Mouse (Mus musculus): ENCODE measurements at regions not wholly inside any gene's neighbourhood (a gene's known extent, or its start where the extent isn't known, plus 50 kb on each side); places are given as distances from the start of the nearest gene placed in this dataset.

DNA sequence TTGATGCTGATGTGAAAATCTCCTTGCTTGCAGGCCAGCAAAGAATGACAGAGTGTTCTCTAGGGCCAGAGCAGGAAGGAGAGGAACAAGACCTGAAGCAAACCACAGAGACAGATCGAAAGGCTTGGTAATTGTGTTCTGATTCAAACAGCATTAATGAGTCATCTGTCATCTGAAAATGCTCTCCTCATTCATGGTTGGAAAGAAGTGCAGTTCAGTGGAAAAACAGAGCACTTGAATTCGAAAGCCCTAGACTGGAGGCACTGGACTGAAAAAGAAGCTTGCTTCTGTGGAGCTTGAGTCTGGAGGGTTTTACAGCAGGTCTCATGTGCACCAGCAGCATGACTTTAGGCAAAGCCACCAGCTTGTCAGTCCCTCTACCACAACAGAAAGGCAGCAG, 374.3 kb upstream of the B430305J03Rik start:
- TF ChIP-seq TBP (conservative IDR thresholded peaks at IDR 0.05; ENCODE audit: low read depth, low read length) (no peak), USF2 (conservative IDR thresholded peaks at IDR 0.05; ENCODE audit: low read depth, low read length) (no peak), ZKSCAN1 (IDR thresholded peaks at IDR 0.05; ENCODE audit: borderline replicate concordance, low read depth, low read length) (no peak), MEF2A (IDR thresholded peaks at IDR 0.05; ENCODE audit: borderline replicate concordance, low read depth, low read length) (no peak), POLR2AphosphoS2 (IDR thresholded peaks at IDR 0.05; ENCODE audit: low read depth, low read length) (no peak), UBTF (IDR thresholded peaks at IDR 0.05; ENCODE audit: low read depth, low read length) (no peak), NRF1 (IDR thresholded peaks at IDR 0.05; ENCODE audit: low read depth, low read length) (no peak), CHD2 (IDR thresholded peaks at IDR 0.05; ENCODE audit: low read length) (no peak), MXI1 (IDR thresholded peaks at IDR 0.05; ENCODE audit: low read depth, low read length) (no peak), BHLHE40 (IDR thresholded peaks at IDR 0.05; ENCODE audit: low read depth, low read length) (no peak), JUND (conservative IDR thresholded peaks at IDR 0.05; ENCODE audit: low read depth, low read length) (no peak), ETS1 (conservative IDR thresholded peaks at IDR 0.05; ENCODE audit: low read depth, low read length) (no peak), RAD21 (IDR thresholded peaks at IDR 0.05; ENCODE audit: low read depth, low read length) (no peak), SIN3A (IDR thresholded peaks at IDR 0.05; ENCODE audit: low read length) (no peak), RCOR1 (conservative IDR thresholded peaks at IDR 0.05; ENCODE audit: low read depth, low read length) (no peak)

DNA sequence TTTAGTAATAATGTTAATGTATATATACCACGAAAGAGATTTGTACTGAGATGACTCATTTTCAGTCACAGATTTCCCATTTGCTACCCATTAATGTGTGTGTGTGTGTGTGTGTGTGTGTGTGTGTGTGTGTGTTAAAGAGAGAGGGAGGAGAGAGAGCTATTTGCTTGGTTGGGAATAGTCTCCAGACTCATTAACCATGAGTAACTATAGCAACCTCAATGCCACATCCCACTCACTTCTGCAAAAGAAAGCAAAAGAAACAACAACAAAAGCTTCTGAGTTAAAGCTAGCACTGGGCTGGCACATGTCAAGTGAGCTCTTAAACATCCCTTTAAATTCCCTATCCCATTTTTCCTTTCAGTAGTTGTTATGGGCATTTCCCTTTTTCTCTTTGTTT, 372.8 kb upstream of the B430305J03Rik start:
- Histone ChIP-seq H3K4me3 (replicated peaks in 1 of 3; ENCODE audit: low read depth in 2 of 3, low read length in 2 of 3, poor library complexity in 1 of 3) (no peak overlapping the region), H3K36me3 (replicated peaks in 1 of 2; ENCODE audit: control insufficient read depth in 1 of 2, insufficient read depth in 1 of 2, low read length in 1 of 2) (no peaks in the 10 kb centered on the region), H3K9ac (ENCODE audit: insufficient read depth, low read depth) (no peak overlapping the region), H3K9me3 (replicated peaks; ENCODE audit: low read length) (peaks cover 23% of the 10 kb centered on the region), H3K27me3 (replicated peaks) (no peaks in the 10 kb centered on the region), H3K4me2 (ENCODE audit: insufficient read depth, low read depth, poor library complexity, severe bottlenecking) (no peak overlapping the region), H3K79me2 (replicated peaks; ENCODE audit: control insufficient read depth, extremely low read depth, insufficient read depth, poor library complexity, severe bottlenecking) (no peaks in the 10 kb centered on the region), H3K4me1 (ENCODE audit: control insufficient read depth in 1 of 2, insufficient read depth in 2 of 2) (no peaks in the 10 kb centered on the region), H3K27ac (ENCODE audit: insufficient read depth, low read depth) (no peak overlapping the region)
- in situ Hi-C loops (cut with MboI; ENCODE audit: low pct_ligation_motif_present, low pct_unique_long_range_greater_than_20kb, low sequenced_read_pairs) (no loop called here), dilution Hi-C loops (cut with MboI; ENCODE audit: extremely low pct_ligation_motif_present, extremely low pct_unique_long_range_greater_than_20kb, low sequenced_read_pairs) (no loop called here)
- no peak for DNase-seq (ENCODE audit: extremely low read depth)
- no peak for TF ChIP-seq ZNF384 (IDR thresholded peaks at IDR 0.05; ENCODE audit: low read depth, low read length)

More for the DNA sequence above, 374.3 kb upstream of the B430305J03Rik start:
- Histone ChIP-seq H3K4me1 (ENCODE audit: control insufficient read depth in 1 of 2, insufficient read depth in 2 of 2) (no peaks in the 10 kb centered on the region), H3K9me3 (replicated peaks; ENCODE audit: low read length) (peaks cover 23% of the 10 kb centered on the region), H3K27me3 (replicated peaks) (no peaks in the 10 kb centered on the region), H3K79me2 (replicated peaks; ENCODE audit: control insufficient read depth, extremely low read depth, insufficient read depth, poor library complexity, severe bottlenecking) (no peaks in the 10 kb centered on the region), H3K4me2 (ENCODE audit: insufficient read depth, low read depth, poor library complexity, severe bottlenecking) (no peak overlapping the region), H3K9ac (ENCODE audit: insufficient read depth, low read depth) (no peak overlapping the region), H3K4me3 (replicated peaks in 1 of 3; ENCODE audit: low read depth in 2 of 3, low read length in 2 of 3, poor library complexity in 1 of 3) (no peak overlapping the region), H3K27ac (ENCODE audit: insufficient read depth, low read depth) (no peak overlapping the region), H3K36me3 (replicated peaks in 1 of 2; ENCODE audit: control insufficient read depth in 1 of 2, insufficient read depth in 1 of 2, low read length in 1 of 2) (no peaks in the 10 kb centered on the region)
- dilution Hi-C loops (cut with MboI; ENCODE audit: extremely low pct_ligation_motif_present, extremely low pct_unique_long_range_greater_than_20kb, low sequenced_read_pairs) = no loop called here
- DNase-seq (ENCODE audit: extremely low read depth) = no peak
- in situ Hi-C loops (cut with MboI; ENCODE audit: low pct_ligation_motif_present, low pct_unique_long_range_greater_than_20kb, low sequenced_read_pairs) = no loop called here
